Mouse (Mus musculus) heart, postnatal 36 days (tissue): ENCODE measurements around the gene Kmt2d. TPM values are rescaled to one million over a fixed set of nuclear protein-coding genes. Genes with fewer than 3 reads are reported as not detected.

Experiments
- total RNA-seq, 2 experiments: library from RNA; stranded (reverse); gene quantifications; 2 replicates each; pipeline ENCODE4 v1.2.3; 2021

Kmt2d gene
- total RNA-seq, 2 experiments from 2014 or later = 56.9 to 60.3 TPM

Other genes starting within 250 kb of the Kmt2d start
- 1 to 10 TPM; 3.3 to 4.0 TPM for gene Cacnb3, start 240.4 kb downstream of the Kmt2d start, total RNA-seq
- gene Ddx23, start 208.3 kb downstream of the Kmt2d start, total RNA-seq = 10 to 100 TPM; 51.5 to 65.1 TPM
- gene Rnd1, start 193.7 kb downstream of the Kmt2d start, total RNA-seq = 1 to 10 TPM; 1.1 to 1.4 TPM
- under 1 TPM; 0.33 to 0.42 TPM for gene Ccdc65, start 163.0 kb downstream of the Kmt2d start, total RNA-seq
- gene Fkbp11, start 143.0 kb downstream of the Kmt2d start, total RNA-seq = 1 to 10 TPM; 6.2 to 6.7 TPM
- 10 to 100 TPM; 20.8 to 20.9 TPM for gene Arf3, start 108.0 kb downstream of the Kmt2d start, total RNA-seq
- under 1 TPM; 0.27 to 0.33 TPM for gene Wnt10b, start 93.1 kb downstream of the Kmt2d start, total RNA-seq
- gene Wnt1, start 81.3 kb downstream of the Kmt2d start, total RNA-seq = not detected
- under 1 TPM; 0.22 to 0.35 TPM for gene Ddn, start 61.7 kb downstream of the Kmt2d start, total RNA-seq
- gene Prkag1, start 39.7 kb downstream of the Kmt2d start, total RNA-seq = 100 to 1,000 TPM in 1 of 2 experiments, 10 to 100 TPM in 1; 99.8 to 112 TPM
- gene Rhebl1, start 23.3 kb upstream of the Kmt2d start, total RNA-seq = 1 to 10 TPM; 3.0 to 4.3 TPM
- gene Dhh, start 27.3 kb upstream of the Kmt2d start, total RNA-seq = 1 to 10 TPM; 1.7 to 1.9 TPM
- gene Lmbr1l, start 47.0 kb upstream of the Kmt2d start, total RNA-seq = 10 to 100 TPM; 15.0 TPM
- 100 to 1,000 TPM; 130 to 145 TPM for gene Tuba1b, start 63.4 kb upstream of the Kmt2d start, total RNA-seq
- gene Gm49450, start 82.3 kb upstream of the Kmt2d start, total RNA-seq = not detected
- gene Tuba1a, start 82.5 kb upstream of the Kmt2d start, total RNA-seq = 10 to 100 TPM; 73.0 to 74.5 TPM
- 10 to 100 TPM; 29.7 to 33.9 TPM for gene Tuba1c, start 158.7 kb upstream of the Kmt2d start, total RNA-seq
- under 1 TPM; 0.14 to 0.94 TPM for gene Prph, start 184.0 kb upstream of the Kmt2d start, total RNA-seq
- gene Troap, start 203.4 kb upstream of the Kmt2d start, total RNA-seq = under 1 TPM; 0.33 to 0.49 TPM
- gene C1ql4, start 216.6 kb upstream of the Kmt2d start, total RNA-seq = not detected
- gene Dnajc22, start 222.0 kb upstream of the Kmt2d start, total RNA-seq = under 1 TPM; 0.22 to 0.36 TPM